In the genomic region with DNA sequence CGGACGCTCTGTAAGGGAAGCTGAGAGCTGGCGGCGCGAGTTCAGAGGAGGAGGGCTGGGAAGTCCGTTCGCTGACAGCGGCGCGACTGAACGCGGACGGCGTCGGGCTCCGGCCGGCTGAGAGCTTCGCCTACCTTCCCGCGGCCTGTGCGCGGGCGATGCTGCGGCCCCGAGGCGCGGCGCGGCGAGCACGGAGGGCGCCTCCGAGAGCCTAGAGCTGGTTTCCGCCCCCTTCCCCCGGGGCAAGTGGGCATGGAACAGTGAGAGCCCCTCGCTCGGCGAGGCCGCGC, we compare ENCODE assay signal across 8 mouse cellular contexts. TPM values are rescaled to one million over a fixed set of nuclear protein-coding genes. Genes with fewer than 3 reads are reported as not detected.
DNase-seq lines count a peak whose midpoint lies in the region; ATAC-seq lines count a peak whose summit lies in the region.

No protein-coding gene starts in this region.

- H3K27me3 ChIP-seq in heart, embryonic 16.5 days (ENCODE audit: control insufficient read depth, insufficient read depth, low read length): peaks cover 3% of the 10 kb centered on the region; the same call in 1 of the 2 replicates
- H3K27me3 ChIP-seq in hindbrain, embryonic 11.5 days (ENCODE audit: control insufficient read depth, insufficient read depth, low read length): peaks cover 2% of the 10 kb centered on the region; the same call in 1 of the 2 replicates
- peaks cover 63% of the 10 kb centered on the region for H3K27me3 ChIP-seq in midbrain, embryonic 10.5 days (ENCODE audit: low read depth, poor library complexity, severe bottlenecking)

- H3K4me1 ChIP-seq in heart, embryonic 16.5 days (ENCODE audit: control insufficient read depth, insufficient read depth, low read length): peaks cover 32% of the 10 kb centered on the region
- 0 out of 2 replicates have a peak, but pooled peaks cover 2% of the 10 kb centered on the region for H3K4me1 ChIP-seq in hindbrain, embryonic 11.5 days (replicated peaks; ENCODE audit: control insufficient read depth, insufficient read depth, low read length)
- peaks cover 58% of the 10 kb centered on the region for H3K4me1 ChIP-seq in midbrain, embryonic 10.5 days

- DNase-seq in heart, postnatal 14 days: no peak
- DNase-seq in T-cell, adult 2 months (ENCODE audit: low spot score): peak; percentile 42
- DNase-seq in hindbrain, embryonic 11.5 days (ENCODE audit: low spot score): no peak
- DNase-seq in midbrain, embryonic 10.5 days (ENCODE audit: low spot score): no peak
- DNase-seq in left cerebral cortex, postnatal 25 days (ENCODE audit: low spot score in 2 of 2): no peak
- no peak for DNase-seq in layer of hippocampus, postnatal 14 days (ENCODE audit: low spot score in 2 of 2)
- DNase-seq in adrenal gland, adult 8-10 months: no peak

- peak; percentile 43; the same call in 1 of the 2 replicates for ATAC-seq in heart, embryonic 16.5 days (replicated peaks; ENCODE audit: extremely low read depth, insufficient read depth, low FRiP score)
- ATAC-seq in hindbrain, embryonic 11.5 days (ENCODE audit: low FRiP score): peak; percentile 64

- peak overlapping the region; percentile 93 for H3K27ac ChIP-seq in heart, embryonic 16.5 days (ENCODE audit: low read length)
- H3K27ac ChIP-seq in hindbrain, embryonic 11.5 days (ENCODE audit: low read depth, low read length): peak overlapping the region; percentile 81; the same call in 1 of the 2 replicates
- H3K27ac ChIP-seq in midbrain, embryonic 10.5 days (replicated peaks): peak overlapping the region; percentile 86

- peak overlapping the region; percentile 67 for H3K4me3 ChIP-seq in heart, embryonic 16.5 days (ENCODE audit: low read length)
- H3K4me3 ChIP-seq in hindbrain, embryonic 11.5 days (ENCODE audit: low read depth, low read length): peak overlapping the region; percentile 71
- H3K4me3 ChIP-seq in midbrain, embryonic 10.5 days: peak overlapping the region; percentile 70

- H3K9me3 ChIP-seq in heart, embryonic 16.5 days (replicated peaks; ENCODE audit: control insufficient read depth, low read length): no peaks in the 10 kb centered on the region
- no peaks in the 10 kb centered on the region for H3K9me3 ChIP-seq in hindbrain, embryonic 11.5 days (ENCODE audit: control insufficient read depth, low read length)
- no peaks in the 10 kb centered on the region for H3K9me3 ChIP-seq in midbrain, embryonic 10.5 days (replicated peaks)

- 1% methylated on average over 40 of the region's 40 CpGs for WGBS in heart, embryonic 16.5 days
- WGBS in hindbrain, embryonic 11.5 days: under 1% methylated on average over 40 of the region's 40 CpGs
- under 1% methylated on average over 40 of the region's 40 CpGs for WGBS in midbrain, embryonic 10.5 days

- intact Hi-C loops in heart, postnatal 14 days (cut with DNase I): loop anchor here (2.0 to 5.0 kb wide), 6 partner anchors 26 to 416 kb away; no protein-coding TSS in a partner anchor
- intact Hi-C loops in left cerebral cortex, postnatal 25 days (cut with DNase I): loop anchor here (5.0 to 10.0 kb wide), 2 partner anchors 76 to 438 kb away; no protein-coding TSS in a partner anchor

- H3K4me2 ChIP-seq in heart, embryonic 16.5 days (ENCODE audit: low read depth, low read length): peak overlapping the region; percentile 73
- H3K4me2 ChIP-seq in hindbrain, embryonic 11.5 days (replicated peaks; ENCODE audit: low read depth, low read length): peak overlapping the region; percentile 98

- peak overlapping the region; percentile 91 for H3K9ac ChIP-seq in heart, embryonic 16.5 days (ENCODE audit: low read length)
- H3K9ac ChIP-seq in hindbrain, embryonic 11.5 days (ENCODE audit: low read depth, low read length): peak overlapping the region; percentile 75

- no peaks in the 10 kb centered on the region for H3K36me3 ChIP-seq in heart, embryonic 16.5 days (ENCODE audit: control insufficient read depth, insufficient read depth)
- H3K36me3 ChIP-seq in hindbrain, embryonic 11.5 days (ENCODE audit: control insufficient read depth, insufficient read depth, low read length): no peaks in the 10 kb centered on the region
- H3K36me3 ChIP-seq in midbrain, embryonic 10.5 days: no peaks in the 10 kb centered on the region

RNA-seq across cellular contexts. Expression of a gene that starts 0.3 kb away (rescaled TPM):
- polyA plus RNA-seq in heart, embryonic 16.5 days (2015; fragmentation: Nextera tagmentation; extraction: Ambion mirVana): 19.9 and 23.2 TPM in 2 replicates
- 10 to 100 TPM; 18.1 to 21.6 TPM for total RNA-seq in heart, postnatal 14 days (2021)
- 13.9 and 14.6 TPM in 2 replicates for polyA plus RNA-seq in hindbrain, embryonic 11.5 days (2014; fragmentation: Nextera tagmentation; extraction: Ambion mirVana)
- 11.5 and 14.9 TPM in 2 replicates for polyA plus RNA-seq in midbrain, embryonic 10.5 days (2016; fragmentation: Nextera tagmentation; extraction: Ambion mirVana)
- total RNA-seq in left cerebral cortex, postnatal 25 days (2021): 10 to 100 TPM in 1 of 2 experiments, 1 to 10 TPM in 1; 9.8 to 11.4 TPM
- total RNA-seq in layer of hippocampus, postnatal 14 days (2021): 10 to 100 TPM; 16.3 to 18.5 TPM
- total RNA-seq in adrenal gland, adult 8-10 months (2022): 10 to 100 TPM in 3 of 4 experiments, 1 to 10 TPM in 1; 8.8 to 57.0 (median 24.5) TPM
